Mouse (Mus musculus) adrenal gland, postnatal 4 days (tissue): ENCODE results near the gene Uaca. TPM values are rescaled to one million over a fixed set of nuclear protein-coding genes. Genes with fewer than 3 reads are reported as not detected.

Experiments
- total RNA-seq, 2 experiments: library from RNA; stranded (reverse); gene quantifications; 2 replicates each; pipeline ENCODE4 v1.2.3; 2021

Gene Uaca
- total RNA-seq, 2 experiments from 2014 or later, result 56.7 to 68.1 TPM

Other genes starting within 250 kb of the Uaca start
- 10 to 100 TPM; 38.0 to 39.5 TPM for gene Lrrc49, start 106.4 kb upstream of the Uaca start, total RNA-seq
- gene Larp6, start 81.6 kb upstream of the Uaca start, total RNA-seq, result 1 to 10 TPM; 3.8 to 4.1 TPM